Mouse (Mus musculus) gastrocnemius, postnatal 4 days (tissue): ENCODE data around the gene Slc30a2. TPM values are rescaled to one million over a fixed set of nuclear protein-coding genes. Genes with fewer than 3 reads are reported as not detected.
A peak's percentile ranks its signal among the peaks of the same experiment; 100 is the strongest.

Experiments
- DNase-seq, 2 experiments: peaks; one replicate each; pipeline ENCODE4 v3.0.0; 2021 to 2022; ENCODE audit warnings: low spot score in 2 of 2, mixed read lengths in 2 of 2
- total RNA-seq, 2 experiments: library from RNA; stranded (reverse); gene quantifications; 2 replicates each; pipeline ENCODE4 v1.2.3; 2021

The Slc30a2 gene
- total RNA-seq, 2 experiments from 2014 or later = 0.44 to 0.54 TPM

DNA sequence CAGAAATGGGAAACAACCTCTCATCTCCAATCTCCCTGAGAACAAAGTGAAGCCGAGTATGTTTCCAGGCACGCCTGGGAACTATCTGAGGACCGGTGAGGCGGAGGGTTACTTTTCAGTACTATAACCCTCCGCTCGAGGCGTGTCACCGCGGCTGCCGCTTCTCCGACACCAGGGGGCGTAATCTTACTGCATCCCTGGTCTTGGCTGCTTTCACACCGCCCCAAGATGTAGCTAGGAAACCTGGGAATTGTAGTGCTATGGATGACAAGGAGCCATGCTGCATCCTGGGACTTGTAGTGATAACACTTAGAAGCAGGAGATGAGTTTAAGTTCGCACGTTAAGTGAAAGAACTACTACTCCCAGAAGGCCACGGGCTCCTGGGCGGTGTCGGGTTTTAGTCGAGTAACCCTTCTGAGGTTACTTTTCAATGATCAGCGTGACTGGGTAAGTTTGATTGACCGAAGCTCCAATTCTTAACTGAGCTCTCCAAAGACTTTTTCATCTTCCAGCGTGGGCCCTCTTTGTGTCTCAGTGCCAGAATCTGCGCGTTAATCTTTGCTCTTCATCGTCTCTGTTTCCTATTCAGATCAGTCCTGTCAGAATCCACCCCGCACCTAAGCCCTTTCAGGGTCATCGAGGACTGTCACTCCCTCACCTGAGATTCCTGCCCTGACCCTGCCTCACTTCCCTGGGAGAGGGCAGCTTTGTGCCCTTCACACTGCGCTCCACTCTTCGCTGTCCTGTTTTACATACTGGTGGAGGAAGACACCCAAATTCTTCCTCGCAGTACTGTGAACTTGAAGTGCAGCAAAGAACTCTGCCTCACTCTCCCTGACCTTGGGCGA lies 53.2 kb downstream of the Slc30a2 start, which contains the start of gene Pafah2:
Gene Pafah2, plus strand, starts transcription at position 344 of the 849 bp plus-strand sequence.
- peak; percentile 80 to 90 for DNase-seq

DNA sequence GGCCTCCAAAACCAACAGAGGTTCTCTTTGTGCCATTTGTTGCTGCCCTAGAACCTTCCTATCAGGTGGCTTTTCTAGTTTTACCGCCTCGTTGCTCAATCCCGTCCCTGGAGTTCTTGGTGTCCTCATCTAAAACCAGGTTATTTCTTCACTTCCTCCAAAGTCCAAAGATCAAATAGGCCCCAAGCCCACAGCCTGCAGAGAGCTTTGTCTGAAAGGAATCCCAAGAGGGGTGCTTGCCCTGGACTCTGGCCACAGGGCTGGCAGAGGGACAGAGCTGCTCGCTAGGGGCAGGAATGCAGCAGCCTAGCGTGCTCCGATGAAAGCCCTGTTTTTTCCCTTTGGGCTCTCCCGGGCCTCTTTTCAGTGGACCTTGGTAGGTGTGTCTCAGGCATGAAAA lies 54.1 kb downstream of the Slc30a2 start:
- peak in 1 of 2 experiments; percentile 45 for DNase-seq

DNA sequence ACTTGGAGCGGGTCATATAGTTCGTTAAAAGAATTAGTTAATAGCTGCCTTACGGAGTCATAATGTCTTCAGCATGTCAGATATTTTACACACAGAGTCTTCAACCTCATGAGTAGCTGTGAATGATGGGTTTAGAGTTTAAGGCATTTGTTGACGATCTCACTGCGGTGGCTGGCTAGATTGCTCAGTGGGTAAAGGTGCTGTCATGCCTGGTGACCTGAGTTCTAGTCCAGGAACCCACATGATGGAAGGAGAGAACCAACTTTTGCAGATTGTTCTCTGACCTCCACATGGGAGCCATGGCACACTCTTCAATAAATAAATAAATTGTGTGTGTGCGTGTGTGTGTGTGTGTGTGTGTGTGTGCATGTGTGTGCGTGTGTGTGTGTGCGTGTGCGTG lies 54.8 kb downstream of the Slc30a2 start:
- DNase-seq = no peak

DNA sequence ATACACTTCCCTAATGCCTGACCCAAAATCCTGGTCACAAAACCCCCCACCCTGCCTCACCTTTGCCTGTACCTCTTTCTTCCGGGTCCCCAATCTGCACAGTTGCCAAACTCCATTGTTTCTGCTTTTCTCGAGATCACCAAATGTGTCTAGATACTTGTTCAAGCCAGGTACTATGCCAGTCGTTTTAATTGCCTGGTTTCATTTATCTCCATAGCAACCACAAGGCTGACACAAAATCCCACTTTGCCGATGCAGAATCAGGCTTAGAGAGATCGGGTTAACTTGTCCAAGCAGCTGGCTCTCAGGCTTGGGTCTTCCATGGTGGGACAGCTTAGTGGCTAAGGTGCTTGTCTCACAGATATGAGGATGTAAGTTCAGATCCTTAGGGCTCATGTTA lies 57.2 kb downstream of the Slc30a2 start:
- no peak for DNase-seq

DNA sequence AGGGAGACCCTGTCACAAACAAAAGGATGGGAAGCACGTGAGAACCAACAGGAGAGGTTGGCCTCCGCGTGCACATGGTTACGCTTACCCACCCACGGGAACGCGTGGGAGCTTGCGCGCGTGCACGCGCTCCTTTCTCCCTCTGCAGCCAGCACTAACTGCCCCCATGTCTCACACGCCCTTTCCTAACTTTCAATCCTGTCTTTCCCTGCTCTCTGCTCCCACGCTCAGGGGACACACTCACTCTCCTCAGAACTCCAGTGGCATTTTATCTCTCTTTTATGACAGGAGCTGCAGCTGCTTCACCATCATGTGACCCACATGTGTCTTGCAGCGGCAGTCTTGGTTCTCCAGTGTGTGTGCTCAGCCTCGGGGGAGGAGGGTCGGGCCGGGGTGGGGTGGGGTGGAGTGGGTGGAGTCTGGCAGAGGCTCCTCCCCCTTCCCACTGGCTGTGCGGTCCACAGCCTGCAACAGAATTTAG lies 58.2 kb downstream of the Slc30a2 start:
- DNase-seq = peak in 1 of 2 experiments; percentile 51

DNA sequence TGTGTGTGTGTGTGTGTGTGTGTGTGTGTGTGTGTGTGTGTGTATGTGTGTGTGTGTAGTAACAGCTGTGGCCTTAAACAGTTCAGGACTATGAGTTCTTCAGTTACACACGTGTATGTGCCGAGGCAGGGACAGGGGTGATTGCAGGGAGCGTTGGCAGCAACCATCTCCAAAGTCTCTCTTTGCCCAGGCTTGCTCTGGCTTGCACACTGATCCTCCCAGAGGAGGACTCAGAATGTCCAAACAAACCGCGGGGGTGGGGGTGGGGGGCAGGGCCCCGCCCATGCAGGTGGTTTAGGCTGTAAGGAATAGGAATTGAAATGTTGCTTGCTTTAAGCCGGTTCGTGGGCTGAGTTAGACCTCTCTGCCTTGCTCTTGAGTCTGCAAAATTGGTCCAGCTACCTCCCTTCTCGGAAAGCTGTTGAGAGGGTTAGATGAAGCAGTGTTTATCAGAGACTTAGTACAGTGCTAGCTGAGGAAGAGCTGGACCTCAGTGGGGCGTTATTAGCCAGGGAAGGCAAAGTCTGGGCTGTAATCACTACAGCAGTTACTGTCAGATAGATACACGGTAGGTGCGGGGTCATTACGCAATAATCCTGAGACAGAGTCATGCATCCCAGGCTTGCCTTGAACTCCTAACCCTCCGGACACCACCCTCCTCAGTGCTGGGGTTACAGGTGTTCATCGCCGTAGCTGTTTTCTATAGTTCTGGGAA lies 59.0 kb downstream of the Slc30a2 start:
- DNase-seq = no peak

DNA sequence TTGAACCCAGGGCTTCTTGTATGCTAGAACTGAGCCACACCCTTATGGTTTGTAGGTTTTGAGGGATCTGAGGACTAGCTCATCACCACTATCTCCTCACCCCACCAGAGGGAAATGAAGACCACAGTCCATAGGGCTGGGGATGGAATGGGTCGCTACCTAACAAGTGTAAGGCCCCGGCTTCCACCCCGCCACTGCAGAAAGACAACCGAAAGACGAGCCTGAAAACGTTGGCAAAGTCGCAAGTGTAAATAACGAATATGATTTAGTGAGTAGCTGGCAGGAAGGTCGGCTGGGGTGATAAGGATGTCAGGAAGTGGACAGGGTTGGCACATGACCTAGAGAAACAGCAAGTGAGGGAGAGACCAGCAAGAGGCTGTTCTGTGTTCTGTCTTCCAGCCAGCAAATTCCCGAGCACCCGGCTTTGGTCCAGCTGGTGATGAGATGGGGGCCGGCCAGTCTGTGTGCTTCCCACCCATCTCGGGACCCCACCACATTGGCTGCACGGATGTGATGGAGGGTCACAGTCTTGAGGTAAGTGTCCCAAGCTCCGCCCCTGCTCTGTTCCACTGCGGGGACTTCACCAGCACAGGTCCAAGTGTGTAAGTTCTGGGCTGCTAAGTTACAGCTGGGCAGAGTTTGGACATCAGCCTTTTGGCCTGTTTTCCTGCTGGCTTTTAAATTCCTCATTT lies 59.7 kb downstream of the Slc30a2 start:
- DNase-seq = peak in 1 of 2 experiments; percentile 31

DNA sequence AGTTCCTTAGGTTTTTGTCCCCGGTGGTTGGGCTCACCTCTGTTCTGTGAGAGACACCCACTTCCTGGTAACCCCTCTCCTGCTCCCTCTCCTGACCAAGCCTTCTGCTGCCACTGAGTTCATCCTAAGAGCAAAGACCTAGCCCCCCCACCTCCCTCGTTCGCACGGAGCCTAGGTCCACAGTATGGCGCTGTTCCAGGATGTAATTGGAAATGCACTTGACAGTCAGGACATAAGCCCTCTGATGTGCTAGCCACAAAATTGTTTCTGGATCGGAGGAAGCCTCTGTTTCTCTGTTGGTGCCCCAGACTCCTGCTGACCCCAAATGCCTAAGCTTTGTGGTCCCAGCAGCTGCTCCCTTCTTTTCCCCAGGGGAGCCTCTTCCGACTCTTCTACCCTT lies 60.7 kb downstream of the Slc30a2 start:
- no peak for DNase-seq

Other genes with a start within 250 kb of the Slc30a2 start
- gene Cd52, start 248.1 kb upstream of the Slc30a2 start, total RNA-seq = 1 to 10 TPM; 2.4 to 2.7 TPM
- gene Ubxn11, start 240.6 kb upstream of the Slc30a2 start, total RNA-seq = 1 to 10 TPM; 3.2 to 3.7 TPM
- 10 to 100 TPM; 72.4 to 83.6 TPM for gene Sh3bgrl3, start 214.4 kb upstream of the Slc30a2 start, total RNA-seq
- 10 to 100 TPM; 54.8 to 60.3 TPM for gene Cep85, start 156.1 kb upstream of the Slc30a2 start, total RNA-seq
- not detected for gene Gm7534, start 140.2 kb upstream of the Slc30a2 start, total RNA-seq
- not detected for gene Catsper4, start 115.8 kb upstream of the Slc30a2 start, total RNA-seq
- gene Cnksr1, start 104.8 kb upstream of the Slc30a2 start, total RNA-seq = 1 to 10 TPM; 1.8 to 2.3 TPM
- not detected for gene E130218I03Rik, start 99.5 kb upstream of the Slc30a2 start, total RNA-seq
- gene Zfp593, start 97.6 kb upstream of the Slc30a2 start, total RNA-seq = 1 to 10 TPM; 5.8 to 6.1 TPM
- gene Gm30191, start 96.2 kb upstream of the Slc30a2 start, total RNA-seq = not detected
- 1 to 10 TPM; 4.5 to 5.7 TPM for gene Grrp1, start 89.1 kb upstream of the Slc30a2 start, total RNA-seq
- 10 to 100 TPM; 10.4 to 11.8 TPM for gene Pdik1l, start 55.3 kb upstream of the Slc30a2 start, total RNA-seq
- gene Trim63, start 28.1 kb upstream of the Slc30a2 start, total RNA-seq = 10 to 100 TPM; 48.4 to 59.5 TPM
- 10 to 100 TPM in 1 of 2 experiments, 1 to 10 TPM in 1; 7.5 to 10.2 TPM for gene Extl1, start 40.7 kb downstream of the Slc30a2 start, total RNA-seq
- gene Pafah2, start 53.1 kb downstream of the Slc30a2 start, total RNA-seq = 1 to 10 TPM; 4.4 to 4.9 TPM
- gene Stmn1, start 125.1 kb downstream of the Slc30a2 start, total RNA-seq = 100 to 1,000 TPM; 152 to 171 TPM
- 1 to 10 TPM; 4.8 to 6.3 TPM for gene Paqr7, start 153.5 kb downstream of the Slc30a2 start, total RNA-seq
- gene Aunip, start 167.8 kb downstream of the Slc30a2 start, total RNA-seq = 1 to 10 TPM; 1.9 to 2.1 TPM
- gene Mtfr1l, start 192.2 kb downstream of the Slc30a2 start, total RNA-seq = 100 to 1,000 TPM in 1 of 2 experiments, 10 to 100 TPM in 1; 99.7 to 104 TPM
- gene Selenon, start 209.0 kb downstream of the Slc30a2 start, total RNA-seq = 10 to 100 TPM; 43.5 to 45.4 TPM